Mouse (Mus musculus) myocyte (in vitro differentiated cells): ENCODE results near the gene Zfp839. TPM values are rescaled to one million over a fixed set of nuclear protein-coding genes. Genes with fewer than 3 reads are reported as not detected.
A peak's percentile ranks its signal among the peaks of the same experiment; 100 is the strongest.

ENCODE experiments used
- H3K27me3 ChIP-seq: one replicate; pipeline ENCODE4 v1.6.1; 2011; ENCODE audit not compliant: control insufficient read depth, insufficient read depth, insufficient read length
- H3K36me3 ChIP-seq: one replicate; pipeline ENCODE4 v1.6.1; 2011; ENCODE audit not compliant: control insufficient read depth, insufficient read depth
- H3K4me2 ChIP-seq: one replicate; pipeline ENCODE4 v1.6.1; 2011; ENCODE audit warnings: low read depth, control low read depth
- H3K4me3 ChIP-seq: one replicate; pipeline ENCODE4 v1.5.1; 2011; ENCODE audit warnings: mild to moderate bottlenecking, control low read depth, moderate library complexity
- H3K79me2 ChIP-seq: one replicate; pipeline ENCODE4 v1.6.1; 2011; ENCODE audit not compliant: control insufficient read depth, insufficient read depth
- H3ac ChIP-seq: one replicate; pipeline ENCODE4 v1.6.1; 2011; ENCODE audit not compliant: control insufficient read depth, insufficient read length
- CEBPB ChIP-seq: IDR thresholded peaks from 2 replicates; pipeline ENCODE4 v1.6.1; 2011; ENCODE audit warnings: mild to moderate bottlenecking, moderate library complexity; ENCODE audit not compliant: poor library complexity, insufficient read depth, severe bottlenecking
- MAX ChIP-seq: IDR thresholded peaks from one replicate; pipeline ENCODE4 v1.6.1; 2011; ENCODE audit warnings: low read depth, mild to moderate bottlenecking, control low read depth
- MYOD1 ChIP-seq, 3 experiments: IDR thresholded peaks; one replicate each; pipeline ENCODE4 v1.6.1; 2011; ENCODE audit warnings: control low read depth in 2 of 3, low read depth in 2 of 3, mild to moderate bottlenecking in 2 of 3, moderate library complexity in 1 of 3; ENCODE audit not compliant: insufficient read length in 2 of 3, control insufficient read depth in 1 of 3
- MYOG ChIP-seq, 3 experiments: IDR thresholded peaks; one replicate each; pipeline ENCODE4 v1.6.1; 2011; ENCODE audit warnings: control low read depth in 2 of 3, low read depth in 2 of 3, mild to moderate bottlenecking in 2 of 3; ENCODE audit not compliant: insufficient read length in 2 of 3, control insufficient read depth in 1 of 3, insufficient read depth in 1 of 3
- POLR2A ChIP-seq: IDR thresholded peaks from one replicate; pipeline ENCODE4 v1.6.1; 2011; ENCODE audit warnings: low read depth, mild to moderate bottlenecking, control low read depth, moderate library complexity; ENCODE audit not compliant: insufficient read length
- POLR2AphosphoS2 ChIP-seq: IDR thresholded peaks from one replicate; pipeline ENCODE4 v1.6.1; 2011; ENCODE audit warnings: low read depth, control low read depth; ENCODE audit not compliant: insufficient read length
- REST ChIP-seq: IDR thresholded peaks from one replicate; pipeline ENCODE4 v1.6.1; 2011; ENCODE audit warnings: mild to moderate bottlenecking, control low read depth, moderate library complexity; ENCODE audit not compliant: insufficient read depth, insufficient read length
- SRF ChIP-seq: IDR thresholded peaks from one replicate; pipeline ENCODE4 v1.6.1; 2011; ENCODE audit warnings: low read depth; ENCODE audit not compliant: control insufficient read depth, insufficient read length
- TCF12 ChIP-seq: IDR thresholded peaks from one replicate; pipeline ENCODE4 v1.6.1; 2011; ENCODE audit warnings: mild to moderate bottlenecking, control low read depth; ENCODE audit not compliant: poor library complexity, insufficient read depth, severe bottlenecking
- TCF3 ChIP-seq: IDR thresholded peaks from one replicate; pipeline ENCODE4 v1.6.1; 2011; ENCODE audit warnings: low read depth, control low read depth; ENCODE audit not compliant: insufficient read length
- USF1 ChIP-seq: IDR thresholded peaks from one replicate; pipeline ENCODE4 v1.6.1; 2011; ENCODE audit warnings: low read depth, mild to moderate bottlenecking, control low read depth, moderate library complexity
- polyA plus RNA-seq: library from polyadenylated mRNA; unstranded; fragments of >200 nt; fragmentation: generic; extraction: Trizol; gene quantifications from one replicate; pipeline ENCODE4 v1.2.1, GENCODE M21; 2012; ENCODE audit warnings: missing spikeins

Gene Zfp839
- polyA plus RNA-seq, 1 experiment: 3.1 TPM

DNA sequence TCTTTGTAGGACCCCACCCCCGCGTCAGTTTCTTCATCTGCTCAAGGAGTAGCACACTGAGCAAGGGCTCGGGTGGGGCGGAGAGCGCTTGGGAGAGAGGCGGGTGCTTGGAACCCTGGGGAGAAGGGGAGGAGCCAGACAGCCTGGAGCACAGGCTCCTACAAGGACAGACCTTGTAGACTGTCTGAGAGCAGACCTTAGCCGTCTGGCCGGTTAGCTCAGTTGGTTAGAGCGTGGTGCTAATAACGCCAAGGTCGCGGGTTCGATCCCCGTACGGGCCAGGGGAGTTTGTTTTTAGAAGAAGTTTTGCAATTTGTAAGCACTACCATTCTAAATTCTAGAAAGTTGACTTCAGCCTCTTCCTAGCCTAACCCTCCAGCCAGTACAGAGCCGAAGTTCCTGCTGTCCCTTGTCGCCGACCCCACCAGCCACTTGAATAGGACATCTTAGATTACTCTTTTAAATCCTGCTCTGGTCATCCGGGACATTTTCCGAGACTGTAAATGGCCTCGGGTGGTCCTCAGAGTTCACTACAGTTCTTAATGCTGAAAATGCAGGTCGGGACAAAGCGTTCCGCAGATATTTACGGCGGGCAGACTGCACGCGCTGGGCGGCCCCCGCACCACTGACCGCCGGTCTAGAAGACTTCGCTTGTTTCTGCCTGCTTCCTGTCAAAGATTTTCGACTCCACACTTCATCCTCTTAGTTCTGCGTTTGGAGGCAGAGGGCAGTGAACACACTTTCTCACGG lies 4.7 kb upstream of the Zfp839 start:
- Histone ChIP-seq H3K4me3 (peak overlapping the region; percentile 40), H3K4me2 (peak overlapping the region; percentile 100), H3ac (no peak overlapping the region), H3K27me3 (no peaks in the 10 kb centered on the region), H3K79me2 (no peaks in the 10 kb centered on the region), H3K36me3 (no peaks in the 10 kb centered on the region)
- TF ChIP-seq USF1 (no peak), POLR2A (peak; percentile 22)

DNA sequence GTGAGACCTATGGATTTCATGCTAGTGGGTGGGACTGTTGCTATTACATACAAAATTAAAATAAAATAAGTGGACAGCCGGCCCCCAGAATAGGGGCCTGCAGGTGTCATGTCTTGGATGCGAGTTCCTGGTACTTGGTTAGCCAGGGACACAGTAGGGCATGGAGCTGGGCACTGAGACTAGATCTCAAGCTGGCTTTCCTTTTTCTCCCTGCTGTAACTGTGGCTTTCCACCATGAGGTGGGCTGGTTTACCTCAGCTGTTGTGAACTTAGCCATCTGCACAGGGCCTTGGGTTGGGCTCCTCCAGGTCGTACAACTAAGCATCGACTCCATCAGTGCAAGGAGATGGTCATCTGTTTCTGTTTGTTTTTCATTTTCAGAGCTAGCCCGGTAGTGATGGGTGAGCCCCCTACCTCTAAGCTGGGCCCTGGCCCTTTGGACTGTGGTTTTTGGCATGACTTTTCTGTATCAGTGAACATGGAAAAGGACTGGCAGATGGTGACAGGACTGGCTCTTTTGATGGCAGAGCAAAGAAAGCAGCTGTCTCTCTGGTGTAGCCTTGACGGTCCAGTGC lies 3.8 kb upstream of the Zfp839 start:
- TF ChIP-seq TCF3 (no peak), MYOG (IDR thresholded peaks at IDR 0.05; ENCODE audit: control insufficient read depth in 1 of 3, insufficient read depth in 1 of 3, insufficient read length in 2 of 3, low read depth in 2 of 3) (peak in 1 of 3 experiments; percentile 1), POLR2AphosphoS2 (no peak), MYOD1 (IDR thresholded peaks at IDR 0.05; ENCODE audit: control insufficient read depth in 1 of 3, insufficient read length in 2 of 3, low read depth in 2 of 3) (peak in 1 of 3 experiments; percentile 23)
- Histone ChIP-seq H3K4me3 (peak overlapping the region; percentile 40), H3K4me2 (peak overlapping the region; percentile 88), H3K27me3 (no peaks in the 10 kb centered on the region), H3K79me2 (no peaks in the 10 kb centered on the region), H3ac (no peak overlapping the region), H3K36me3 (no peaks in the 10 kb centered on the region)

DNA sequence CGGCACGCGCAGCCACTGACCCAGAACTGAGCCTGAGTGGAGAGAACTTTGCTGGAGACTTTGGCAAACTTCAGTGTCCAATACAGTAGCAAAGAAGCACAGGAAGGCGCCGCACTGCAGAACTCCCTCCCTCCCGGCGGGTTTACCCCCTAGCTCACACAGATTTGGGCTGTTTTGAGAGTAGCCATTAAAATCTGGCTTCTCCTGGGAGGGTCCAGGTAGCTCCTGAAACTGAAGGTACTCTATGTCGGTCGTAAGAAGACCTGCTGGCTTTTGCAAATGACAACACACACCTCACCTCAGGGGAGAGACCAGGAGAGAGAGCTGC lies 840 bp downstream of the Zfp839 start:
- Histone ChIP-seq H3K79me2 (no peaks in the 10 kb centered on the region), H3K27me3 (no peaks in the 10 kb centered on the region)
- TF ChIP-seq TCF3 (no peak), CEBPB (no peak), POLR2AphosphoS2 (no peak), USF1 (no peak), REST (no peak), MYOD1 (IDR thresholded peaks at IDR 0.05; ENCODE audit: control insufficient read depth in 1 of 3, insufficient read length in 2 of 3, low read depth in 2 of 3) (no peak)

DNA sequence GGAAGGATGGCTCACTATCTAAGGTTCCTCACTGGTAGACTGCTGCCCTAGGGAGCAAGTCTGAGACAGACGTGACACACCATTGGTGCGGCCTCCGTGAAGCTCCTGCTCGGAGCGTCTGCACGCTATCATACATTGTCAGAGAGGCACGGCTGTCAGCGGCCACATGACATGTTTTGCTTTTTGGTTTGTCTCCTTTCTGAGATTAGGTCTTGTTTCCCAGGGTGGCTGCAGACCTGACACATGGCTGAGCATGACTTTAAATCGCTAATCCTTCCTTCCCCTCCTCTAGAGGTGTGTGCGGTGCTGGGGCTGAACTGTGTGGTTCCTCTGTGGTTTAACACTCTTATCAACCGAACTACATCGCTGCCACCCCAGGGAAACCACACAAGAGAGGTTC lies 1.4 kb downstream of the Zfp839 start:
- Histone ChIP-seq H3K4me3 (peak overlapping the region; percentile 55), H3ac (no peak overlapping the region), H3K4me2 (peak overlapping the region; percentile 80), H3K36me3 (no peaks in the 10 kb centered on the region), H3K79me2 (no peaks in the 10 kb centered on the region), H3K27me3 (no peaks in the 10 kb centered on the region)
- no peak for TF ChIP-seq POLR2AphosphoS2
- TF ChIP-seq CEBPB: no peak
- no peak for TF ChIP-seq MAX
- TF ChIP-seq MYOG (IDR thresholded peaks at IDR 0.05; ENCODE audit: control insufficient read depth in 1 of 3, insufficient read depth in 1 of 3, insufficient read length in 2 of 3, low read depth in 2 of 3): no peak
- TF ChIP-seq POLR2A: no peak
- TF ChIP-seq TCF3: no peak

More for the DNA sequence above, 840 bp downstream of the Zfp839 start:
- peak overlapping the region; percentile 55 for H3K4me3 ChIP-seq
- H3ac ChIP-seq: peak overlapping the region; percentile 78
- no peaks in the 10 kb centered on the region for H3K36me3 ChIP-seq
- peak overlapping the region; percentile 80 for H3K4me2 ChIP-seq

DNA sequence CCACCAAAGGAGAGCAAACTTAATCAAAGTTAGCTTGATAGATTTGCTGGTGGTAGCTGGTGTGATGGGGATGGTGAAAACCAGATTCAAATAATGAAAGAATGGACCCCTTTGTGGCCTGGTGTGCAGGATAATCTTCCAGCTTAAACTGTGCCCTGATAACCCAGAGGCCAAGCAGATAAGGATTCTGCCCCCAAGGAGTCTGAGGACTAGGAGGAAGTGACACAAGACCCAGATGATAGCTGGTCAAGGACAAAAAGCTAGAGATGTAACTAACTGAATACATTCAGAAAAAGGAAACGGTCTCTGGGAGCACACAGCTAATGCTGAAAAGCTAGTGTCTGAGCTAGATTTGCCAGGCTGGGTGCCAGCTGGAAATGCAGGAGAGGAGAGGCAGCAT lies 1.9 kb downstream of the Zfp839 start:
- Histone ChIP-seq H3K4me3 (no peak overlapping the region), H3K4me2 (no peak overlapping the region), H3K27me3 (no peaks in the 10 kb centered on the region), H3ac (no peak overlapping the region), H3K36me3 (no peaks in the 10 kb centered on the region), H3K79me2 (no peaks in the 10 kb centered on the region)
- TF ChIP-seq MAX: no peak
- no peak for TF ChIP-seq CEBPB
- TF ChIP-seq POLR2AphosphoS2: no peak
- no peak for TF ChIP-seq USF1
- TF ChIP-seq TCF12: no peak
- TF ChIP-seq MYOG (IDR thresholded peaks at IDR 0.05; ENCODE audit: control insufficient read depth in 1 of 3, insufficient read depth in 1 of 3, insufficient read length in 2 of 3, low read depth in 2 of 3): no peak
- TF ChIP-seq SRF: no peak
